Mouse (Mus musculus): ENCODE data around the gene Cryz. TPM values are rescaled to one million over a fixed set of nuclear protein-coding genes. Genes with fewer than 3 reads are reported as not detected.
"Not testable (repeated sequence)": the region's sequence is repeated elsewhere in the genome, so short reads cannot be mapped to it uniquely, and the experiment has no call there.

The Cryz gene
- polyA plus RNA-seq, 1 experiment from 2014 or later: 55.6 TPM

DNA sequence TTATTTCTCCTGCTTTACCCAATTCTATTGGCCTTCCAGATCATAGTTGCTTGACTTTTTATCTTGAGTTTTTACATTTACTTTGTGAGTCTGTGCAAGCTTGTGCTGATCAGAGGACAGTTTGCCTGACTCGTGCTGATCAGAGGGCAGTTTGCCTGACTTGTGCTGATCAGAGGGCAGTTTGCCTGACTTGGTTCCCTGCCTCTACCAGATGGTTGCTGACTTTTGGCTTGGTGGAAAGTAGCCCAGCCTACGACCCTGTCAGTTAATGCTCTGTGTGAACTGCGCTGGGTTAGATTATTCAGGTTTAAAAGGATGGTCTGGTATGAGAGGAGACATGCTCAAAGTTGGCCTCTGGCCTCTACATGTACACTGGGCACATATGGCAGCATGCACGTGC is 19.6 kb downstream of the Cryz start:
- Histone ChIP-seq H3K36me3 (ENCODE audit: control insufficient read depth, insufficient read depth) (peaks cover 46% of the 10 kb centered on the region), H3K4me3 (ENCODE audit: low read depth, low read length) (no peak overlapping the region), H3K27ac (ENCODE audit: low read depth, low read length) (no peak overlapping the region), H3K27me3 (replicated peaks; ENCODE audit: control insufficient read depth, insufficient read depth, low read length) (no peaks in the 10 kb centered on the region), H3K9me3 (ENCODE audit: control insufficient read depth) (no peaks in the 10 kb centered on the region), H3K4me1 (replicated peaks; ENCODE audit: control insufficient read depth, insufficient read depth, low read length) (no peaks in the 10 kb centered on the region), H3K9ac (ENCODE audit: low read depth, low read length) (no peak overlapping the region), H3K4me2 (replicated peaks; ENCODE audit: low read depth) (no peak overlapping the region)
- WGBS: 90% methylated on average over 4 of the region's 4 CpGs
- no peak for ATAC-seq
- TF ChIP-seq CTCF (IDR thresholded peaks at IDR 0.05; ENCODE audit: low read depth): no peak

- no peak for ATAC-seq
- Histone ChIP-seq H3K9ac (ENCODE audit: low read depth, low read length) (no peak overlapping the region), H3K9me3 (ENCODE audit: control insufficient read depth) (no peaks in the 10 kb centered on the region), H3K4me1 (replicated peaks; ENCODE audit: control insufficient read depth, insufficient read depth, low read length) (no peaks in the 10 kb centered on the region), H3K27me3 (replicated peaks; ENCODE audit: control insufficient read depth, insufficient read depth, low read length) (no peaks in the 10 kb centered on the region), H3K36me3 (ENCODE audit: control insufficient read depth, insufficient read depth) (0 out of 2 replicates have a peak, but pooled peaks cover 3% of the 10 kb centered on the region), H3K4me3 (ENCODE audit: low read depth, low read length) (no peak overlapping the region), H3K27ac (ENCODE audit: low read depth, low read length) (no peak overlapping the region), H3K4me2 (replicated peaks; ENCODE audit: low read depth) (no peak overlapping the region)
- no peak for TF ChIP-seq CTCF (IDR thresholded peaks at IDR 0.05; ENCODE audit: low read depth)
Measured at GRCm38 (mm10) chr3:154628284-154628683, 31.8 kb downstream of the Cryz start.

- H3K27me3 ChIP-seq (replicated peaks; ENCODE audit: control insufficient read depth, insufficient read depth, low read length); H3K27ac ChIP-seq (ENCODE audit: low read depth, low read length); H3K4me3 ChIP-seq (ENCODE audit: low read depth, low read length); H3K36me3 ChIP-seq (ENCODE audit: control insufficient read depth, insufficient read depth); ATAC-seq; H3K9me3 ChIP-seq (ENCODE audit: control insufficient read depth); H3K9ac ChIP-seq (ENCODE audit: low read depth, low read length); H3K4me2 ChIP-seq (replicated peaks; ENCODE audit: low read depth); H3K4me1 ChIP-seq (replicated peaks; ENCODE audit: control insufficient read depth, insufficient read depth, low read length): not testable (repeated sequence)
- 74% methylated on average over 2 of the region's 2 CpGs for WGBS
Measured at GRCm38 (mm10) chr3:154631281-154631680, 34.8 kb downstream of the Cryz start.

DNA sequence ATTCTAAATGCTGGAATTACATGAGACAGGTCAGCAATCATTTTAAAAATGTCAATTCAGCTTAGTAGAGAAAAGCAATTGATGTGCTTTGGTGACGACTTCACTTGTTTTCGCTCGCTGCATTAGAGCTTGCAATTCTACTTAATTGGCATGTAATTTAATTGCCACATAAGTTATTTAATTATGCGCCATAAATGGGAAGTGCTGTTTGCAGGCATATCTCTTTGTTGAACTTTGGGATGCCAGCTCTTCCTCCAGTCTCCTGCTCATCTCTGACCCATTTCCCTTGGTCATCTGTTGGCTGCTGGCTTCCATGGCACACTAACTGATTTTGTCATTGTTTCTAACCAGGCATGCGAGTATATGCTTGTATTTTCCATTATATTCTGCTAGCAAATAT is 36.6 kb downstream of the Cryz start:
- Histone ChIP-seq H3K27ac (ENCODE audit: low read depth, low read length) (no peak overlapping the region), H3K9me3 (ENCODE audit: control insufficient read depth) (no peaks in the 10 kb centered on the region), H3K4me1 (replicated peaks; ENCODE audit: control insufficient read depth, insufficient read depth, low read length) (no peaks in the 10 kb centered on the region), H3K36me3 (ENCODE audit: control insufficient read depth, insufficient read depth) (no peaks in the 10 kb centered on the region), H3K4me2 (replicated peaks; ENCODE audit: low read depth) (no peak overlapping the region), H3K4me3 (ENCODE audit: low read depth, low read length) (no peak overlapping the region), H3K9ac (ENCODE audit: low read depth, low read length) (no peak overlapping the region), H3K27me3 (replicated peaks; ENCODE audit: control insufficient read depth, insufficient read depth, low read length) (no peaks in the 10 kb centered on the region)
- ATAC-seq: no peak
- TF ChIP-seq CTCF (IDR thresholded peaks at IDR 0.05; ENCODE audit: low read depth): no peak
- 85% methylated on average over 5 of the region's 5 CpGs for WGBS

- Histone ChIP-seq H3K27ac (ENCODE audit: low read depth, low read length) (no peak overlapping the region), H3K4me2 (replicated peaks; ENCODE audit: low read depth) (peak overlapping the region; percentile 45; the same call in 1 of the 2 replicates), H3K4me1 (replicated peaks; ENCODE audit: control insufficient read depth, insufficient read depth, low read length) (no peaks in the 10 kb centered on the region), H3K9me3 (ENCODE audit: control insufficient read depth) (no peaks in the 10 kb centered on the region), H3K9ac (ENCODE audit: low read depth, low read length) (no peak overlapping the region), H3K27me3 (replicated peaks; ENCODE audit: control insufficient read depth, insufficient read depth, low read length) (no peaks in the 10 kb centered on the region), H3K4me3 (ENCODE audit: low read depth, low read length) (peak overlapping the region; percentile 14; the same call in 1 of the 2 replicates), H3K36me3 (ENCODE audit: control insufficient read depth, insufficient read depth) (no peaks in the 10 kb centered on the region)
- peak; percentile 63 for TF ChIP-seq CTCF (IDR thresholded peaks at IDR 0.05; ENCODE audit: low read depth)
- no peak for ATAC-seq
- WGBS: 51% methylated on average over 29 of the region's 29 CpGs
Measured at GRCm38 (mm10) chr3:154646638-154647442, 50.3 kb downstream of the Cryz start.

GRCm38 (mm10) chr3:154647443-154647780 is 50.9 kb downstream of the Cryz start:
- no peak overlapping the region for H3K27ac ChIP-seq (ENCODE audit: low read depth, low read length)
- H3K4me3 ChIP-seq (ENCODE audit: low read depth, low read length): no peak overlapping the region
- TF ChIP-seq CTCF (IDR thresholded peaks at IDR 0.05; ENCODE audit: low read depth): no peak
- peak overlapping the region; percentile 45; the same call in 1 of the 2 replicates for H3K4me2 ChIP-seq (replicated peaks; ENCODE audit: low read depth)
- ATAC-seq: no peak
- H3K27me3 ChIP-seq (replicated peaks; ENCODE audit: control insufficient read depth, insufficient read depth, low read length): no peaks in the 10 kb centered on the region
- H3K9ac ChIP-seq (ENCODE audit: low read depth, low read length): no peak overlapping the region
- WGBS: 57% methylated on average over 7 of the region's 7 CpGs
- no peaks in the 10 kb centered on the region for H3K36me3 ChIP-seq (ENCODE audit: control insufficient read depth, insufficient read depth)
- H3K9me3 ChIP-seq (ENCODE audit: control insufficient read depth): no peaks in the 10 kb centered on the region
- H3K4me1 ChIP-seq (replicated peaks; ENCODE audit: control insufficient read depth, insufficient read depth, low read length): no peaks in the 10 kb centered on the region

Data from intestine, postnatal 0 days (tissue).